Mouse (Mus musculus) central nervous system, embryonic 11.5 days (tissue): Measurements from ENCODE around the gene Adh5. TPM values are rescaled to one million over a fixed set of nuclear protein-coding genes. Genes with fewer than 3 reads are reported as not detected.

Source experiments
- polyA plus RNA-seq: library from polyadenylated mRNA; depleted of rRNA; stranded (reverse); fragments of >200 nt; gene quantifications from 2 replicates; pipeline ENCODE4 v1.2.3, GENCODE M21; 2012; rRNA removed

Gene Adh5
- 171 and 256 TPM in 2 replicates for polyA plus RNA-seq

GRCm38 (mm10) chr3:138442612-138443464, at the start of gene Adh5:
Gene Adh5, plus strand, starts transcription at chr3:138443093.

GRCm38 (mm10) chr3:138415121-138415690, 27.7 kb upstream of the Adh5 start, which contains the start of gene Adh4:
Gene Adh4, plus strand, starts transcription at chr3:138415466.

DNA sequence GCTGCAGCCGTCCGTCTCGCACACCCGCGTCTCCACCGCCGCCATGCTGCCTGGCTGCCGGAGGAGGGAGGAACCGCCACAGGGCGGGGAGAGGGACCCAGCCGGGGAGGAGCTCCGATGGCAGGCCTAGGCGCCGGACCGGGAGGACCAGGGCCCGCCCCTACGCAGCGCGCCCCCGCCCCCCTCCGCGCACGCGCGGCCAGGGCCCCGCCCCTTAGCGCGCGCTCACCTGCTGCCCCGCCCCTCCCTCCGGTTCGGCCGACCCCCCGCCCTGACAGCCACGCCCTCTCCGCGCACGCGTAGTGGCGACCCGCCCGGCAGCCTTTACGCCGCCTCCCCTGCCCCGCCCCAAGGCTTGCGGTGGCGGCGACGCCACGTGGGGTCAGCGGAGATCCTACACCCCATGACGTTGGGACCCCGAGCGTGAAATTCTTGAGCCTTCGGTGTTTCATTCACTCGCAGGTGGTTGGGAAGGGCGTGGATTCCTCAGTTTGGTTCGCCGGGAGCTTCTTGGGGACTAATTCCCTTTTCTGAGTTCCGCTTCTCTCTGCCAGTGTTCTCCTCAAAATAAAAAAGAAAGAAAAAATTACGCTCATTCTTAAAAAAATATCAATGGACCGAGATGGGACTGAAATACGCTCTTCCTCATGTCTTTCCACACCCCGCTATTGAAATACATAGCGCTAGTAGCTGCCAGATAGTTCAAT, 46.6 kb downstream of the Adh5 start, which contains the start of gene Metap1:
Metap1 (minus strand) TSS at position 189 of the 707 bp plus-strand sequence.

Other genes with a start within 250 kb of the Adh5 start
- not detected in 2 replicates for gene 4930579F01Rik, start 249.3 kb upstream of the Adh5 start, polyA plus RNA-seq
- 0.02 and 0.04 TPM in 2 replicates for gene Adh7, start 225.3 kb upstream of the Adh5 start, polyA plus RNA-seq
- gene Adh1, start 182.1 kb upstream of the Adh5 start, polyA plus RNA-seq: 0.30 and 1.8 TPM in 2 replicates
- gene Adh6a, start 129.8 kb upstream of the Adh5 start, polyA plus RNA-seq: not detected in 2 replicates
- 0.31 and 0.35 TPM in 2 replicates for gene Adh6b, start 101.3 kb upstream of the Adh5 start, polyA plus RNA-seq
- gene Adh4, start 27.6 kb upstream of the Adh5 start, polyA plus RNA-seq: not detected in 2 replicates
- gene Metap1, start 46.4 kb downstream of the Adh5 start, polyA plus RNA-seq: 61.0 and 74.3 TPM in 2 replicates
- gene Eif4e, start 83.1 kb downstream of the Adh5 start, polyA plus RNA-seq: 282 and 319 TPM in 2 replicates